Mouse (Mus musculus) limb, embryonic 12.5 days (tissue): ENCODE results near the gene Gm8297. TPM values are rescaled to one million over a fixed set of nuclear protein-coding genes. Genes with fewer than 3 reads are reported as not detected.
"Not testable (repeated sequence)": the region's sequence is repeated elsewhere in the genome, so short reads cannot be mapped to it uniquely, and the experiment has no call there.

Experiments
- ATAC-seq: fragments of 200-750 bp; cut with Nextera tagmentation; 2 replicates; pipeline ENCODE4 v1.8.0; 2017; ENCODE audit warnings: low read depth, moderate TSS enrichment; ENCODE audit not compliant: insufficient number of reproducible peaks, insufficient read depth, low FRiP score, low TSS enrichment
- H3K27ac ChIP-seq: fragments of 300-500 bp; sonication (generic); 2 replicates; pipeline ENCODE4 v1.5.1; 2016; ENCODE audit warnings: mild to moderate bottlenecking, moderate library complexity
- H3K27me3 ChIP-seq: fragments of 300-500 bp; sonication (generic); 2 replicates; pipeline ENCODE4 v1.6.1; 2016; ENCODE audit warnings: mild to moderate bottlenecking, moderate library complexity
- H3K36me3 ChIP-seq: fragments of 300-500 bp; sonication (generic); 2 replicates; pipeline ENCODE4 v1.6.1; 2016; ENCODE audit warnings: mild to moderate bottlenecking, moderate library complexity
- H3K4me1 ChIP-seq: fragments of 300-500 bp; sonication (generic); replicated peaks from 2 replicates; pipeline ENCODE4 v1.6.1; 2016
- H3K4me2 ChIP-seq: fragments of 300-500 bp; sonication (generic); 2 replicates; pipeline ENCODE4 v1.6.1; 2016; ENCODE audit warnings: mild to moderate bottlenecking, moderate library complexity
- H3K4me3 ChIP-seq: fragments of 300-500 bp; sonication (generic); replicated peaks from 2 replicates; pipeline ENCODE4 v1.5.1; 2016; ENCODE audit warnings: mild to moderate bottlenecking
- H3K9ac ChIP-seq: fragments of 300-500 bp; sonication (generic); replicated peaks from 2 replicates; pipeline ENCODE4 v1.6.1; 2016; ENCODE audit warnings: mild to moderate bottlenecking, moderate library complexity
- H3K9me3 ChIP-seq: fragments of 300-500 bp; sonication (generic); 2 replicates; pipeline ENCODE4 v1.6.1; 2016; ENCODE audit warnings: mild to moderate bottlenecking, moderate library complexity
- WGBS: fragments of 180-500 bp; shearing (Covaris S2); methylation state at CpG from one replicate; pipeline ENCODE4 v1.1.7; 2016; 5-methylcytosine and 5-hydroxymethylcytosine counted together
- polyA plus RNA-seq: library from polyadenylated mRNA; unstranded; fragments of >200 nt; fragmentation: Nextera tagmentation; extraction: Ambion mirVana; gene quantifications from 2 replicates; pipeline ENCODE4 v1.2.1, GENCODE M21; 2016

Gene Gm8297
- polyA plus RNA-seq: not detected in 2 replicates

DNA sequence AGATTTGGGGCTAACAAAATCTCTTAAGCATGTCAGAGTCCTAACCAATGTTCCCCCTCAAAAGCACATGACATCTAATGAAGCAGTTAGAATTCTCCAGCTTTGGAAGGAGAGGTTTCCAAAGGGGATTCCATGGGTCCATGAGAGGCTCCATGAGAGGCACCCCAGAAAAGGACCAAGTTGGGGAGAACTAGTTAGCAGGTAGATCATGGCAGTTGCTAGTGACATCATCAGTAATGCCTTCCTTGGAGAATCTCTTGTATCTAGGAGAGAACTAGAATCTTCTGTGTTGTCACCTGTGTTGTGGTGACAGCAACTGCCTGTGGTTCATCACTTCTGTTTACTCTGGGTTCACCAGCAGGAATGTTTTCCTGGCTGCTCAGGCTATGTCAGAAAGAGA lies at the start of gene Gm8297:
Gm8297 (plus strand) TSS at position 301 of the 400 bp plus-strand sequence.
- not testable (repeated sequence) for ATAC-seq, H3K4me3 ChIP-seq, H3K27ac ChIP-seq, H3K4me2 ChIP-seq, H3K4me1 ChIP-seq, H3K36me3 ChIP-seq, H3K9me3 ChIP-seq, H3K27me3 ChIP-seq, H3K9ac ChIP-seq

DNA sequence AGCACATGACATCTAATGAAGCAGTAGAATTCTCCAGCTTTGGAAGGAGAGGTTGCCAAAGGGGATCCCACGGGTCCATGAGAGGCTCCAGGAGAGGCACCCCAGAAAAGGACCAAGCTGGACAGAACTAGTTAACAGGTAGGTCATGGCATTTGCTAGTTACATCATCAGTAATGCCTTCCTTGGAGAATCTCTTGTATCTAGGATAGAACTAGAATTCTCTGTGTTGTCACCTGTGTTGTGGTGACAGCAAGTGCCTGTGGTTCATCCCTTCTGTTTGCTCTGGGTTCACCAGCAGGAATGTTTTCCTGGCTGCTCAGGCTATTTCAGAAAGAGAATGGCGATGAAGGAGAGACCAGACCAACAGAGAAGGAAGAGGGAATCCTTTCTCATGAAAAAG lies 31.9 kb downstream of the Gm8297 start, which contains the start of gene Gm3298:
Gm3298 (plus strand) TSS at position 301 of the 400 bp plus-strand sequence.
- not testable (repeated sequence) for H3K27ac ChIP-seq, H3K4me2 ChIP-seq, H3K4me3 ChIP-seq, H3K9me3 ChIP-seq, H3K9ac ChIP-seq, ATAC-seq, H3K36me3 ChIP-seq, H3K27me3 ChIP-seq, H3K4me1 ChIP-seq
- 77% methylated on average over 1 of the region's 2 CpGs for WGBS

Other genes starting within 250 kb of the Gm8297 start
- gene Gm9602, start 207.6 kb upstream of the Gm8297 start, polyA plus RNA-seq: not detected in 2 replicates
- not detected in 2 replicates for gene Gm3269, start 145.8 kb upstream of the Gm8297 start, polyA plus RNA-seq
- 0.49 TPM in 1 of 2 replicates, not detected in the other for gene Gm3264, start 128.4 kb upstream of the Gm8297 start, polyA plus RNA-seq
- not detected in 2 replicates for gene Gm3278, start 91.5 kb upstream of the Gm8297 start, polyA plus RNA-seq
- not detected in 2 replicates for gene Gm3298, start 32.0 kb downstream of the Gm8297 start, polyA plus RNA-seq
- gene 4930555G01Rik, start 66.7 kb downstream of the Gm8297 start, polyA plus RNA-seq: not detected in 2 replicates
- 0.88 and 1.7 TPM in 2 replicates for gene Gm8281, start 87.1 kb downstream of the Gm8297 start, polyA plus RNA-seq
- gene Gm8279, start 147.6 kb downstream of the Gm8297 start, polyA plus RNA-seq: not detected in 2 replicates
- not detected in 2 replicates for gene Gm3317, start 180.6 kb downstream of the Gm8297 start, polyA plus RNA-seq
- not detected in 2 replicates for gene Gm8271, start 201.9 kb downstream of the Gm8297 start, polyA plus RNA-seq